Mouse (Mus musculus): ENCODE data around the gene Stip1. TPM values are rescaled to one million over a fixed set of nuclear protein-coding genes. Genes with fewer than 3 reads are reported as not detected.

The Stip1 gene
- total RNA-seq, 4 experiments from 2014 or later = 160 to 199 (median 183) TPM

Other genes with a start within 250 kb of the Stip1 start
- 10 to 100 TPM; 41.9 to 59.0 (median 49.0) TPM for gene Rps6ka4, start 199.3 kb downstream of the Stip1 start, total RNA-seq (2022)
- gene Ccdc88b, start 181.8 kb downstream of the Stip1 start, total RNA-seq (2022) = 1 to 10 TPM; 4.6 to 6.3 (median 5.8) TPM
- 10 to 100 TPM; 35.0 to 55.2 (median 44.9) TPM for gene Trmt112, start 130.3 kb downstream of the Stip1 start, total RNA-seq (2022)
- 100 to 1,000 TPM; 294 to 374 (median 338) TPM for gene Prdx5, start 129.9 kb downstream of the Stip1 start, total RNA-seq (2022)
- 10 to 100 TPM; 60.5 to 66.0 (median 63.4) TPM for gene Esrra, start 118.2 kb downstream of the Stip1 start, total RNA-seq (2022)
- 10 to 100 TPM; 15.5 to 18.5 (median 16.6) TPM for gene Catsperz, start 114.6 kb downstream of the Stip1 start, total RNA-seq (2022)
- 10 to 100 TPM; 25.0 to 31.5 (median 25.7) TPM for gene Kcnk4, start 105.5 kb downstream of the Stip1 start, total RNA-seq (2022)
- gene Bad, start 98.1 kb downstream of the Stip1 start, total RNA-seq (2022) = 10 to 100 TPM; 34.6 to 44.9 (median 37.6) TPM
- 100 to 1,000 TPM; 101 to 106 (median 104) TPM for gene Gpr137, start 97.5 kb downstream of the Stip1 start, total RNA-seq (2022)
- gene Ppp1r14b, start 65.0 kb downstream of the Stip1 start, total RNA-seq (2022) = 10 to 100 TPM; 56.6 to 72.1 (median 59.0) TPM
- gene Plcb3, start 63.5 kb downstream of the Stip1 start, total RNA-seq (2022) = 10 to 100 TPM; 13.8 to 18.2 (median 14.5) TPM
- gene Fkbp2, start 59.5 kb downstream of the Stip1 start, total RNA-seq (2022) = 100 to 1,000 TPM in 2 of 4 experiments, 10 to 100 TPM in 2; 79.1 to 129 (median 98.4) TPM
- 100 to 1,000 TPM in 3 of 4 experiments, 10 to 100 TPM in 1; 98.9 to 107 (median 104) TPM for gene Vegfb, start 52.3 kb downstream of the Stip1 start, total RNA-seq (2022)
- 10 to 100 TPM; 27.0 to 32.6 (median 29.7) TPM for gene Dnajc4, start 47.4 kb downstream of the Stip1 start, total RNA-seq (2022)
- gene Nudt22, start 43.9 kb downstream of the Stip1 start, total RNA-seq (2022) = 10 to 100 TPM; 13.8 to 17.0 (median 16.2) TPM
- 10 to 100 TPM; 20.2 to 25.3 (median 21.3) TPM for gene Trpt1, start 43.8 kb downstream of the Stip1 start, total RNA-seq (2022)
- gene Fermt3, start 20.5 kb downstream of the Stip1 start, total RNA-seq (2022) = 10 to 100 TPM in 1 of 4 experiments, 1 to 10 TPM in 3; 4.1 to 11.5 (median 7.1) TPM
- gene Macrod1, start 16.8 kb upstream of the Stip1 start, total RNA-seq (2022) = 10 to 100 TPM; 16.7 to 19.7 (median 18.0) TPM
- 10 to 100 TPM; 35.6 to 42.2 (median 39.1) TPM for gene Flrt1, start 65.8 kb upstream of the Stip1 start, total RNA-seq (2022)
- 100 to 1,000 TPM; 267 to 296 (median 278) TPM for gene Otub1, start 166.3 kb upstream of the Stip1 start, total RNA-seq (2022)
- 1,000 to 10,000 TPM; 1,021 to 1,102 (median 1,060) TPM for gene Cox8a, start 177.6 kb upstream of the Stip1 start, total RNA-seq (2022)
- gene Naa40, start 201.2 kb upstream of the Stip1 start, total RNA-seq (2022) = 10 to 100 TPM; 30.6 to 39.2 (median 32.3) TPM
- 10 to 100 TPM; 15.5 to 17.6 (median 15.6) TPM for gene Rcor2, start 227.4 kb upstream of the Stip1 start, total RNA-seq (2022)